Mouse (Mus musculus) G1E (cell line): Measurements from ENCODE around the gene Apba3.

ENCODE experiments used
- CTCF ChIP-seq: IDR thresholded peaks from 2 replicates; pipeline ENCODE4 v1.5.1; 2012; ENCODE audit warnings: low read depth, low read length, inconsistent platforms, mixed read lengths
- TAL1 ChIP-seq: conservative IDR thresholded peaks from 2 replicates; pipeline ENCODE4 v1.6.1; 2012; ENCODE audit warnings: low read depth, low read length, inconsistent platforms, mixed read lengths

DNA sequence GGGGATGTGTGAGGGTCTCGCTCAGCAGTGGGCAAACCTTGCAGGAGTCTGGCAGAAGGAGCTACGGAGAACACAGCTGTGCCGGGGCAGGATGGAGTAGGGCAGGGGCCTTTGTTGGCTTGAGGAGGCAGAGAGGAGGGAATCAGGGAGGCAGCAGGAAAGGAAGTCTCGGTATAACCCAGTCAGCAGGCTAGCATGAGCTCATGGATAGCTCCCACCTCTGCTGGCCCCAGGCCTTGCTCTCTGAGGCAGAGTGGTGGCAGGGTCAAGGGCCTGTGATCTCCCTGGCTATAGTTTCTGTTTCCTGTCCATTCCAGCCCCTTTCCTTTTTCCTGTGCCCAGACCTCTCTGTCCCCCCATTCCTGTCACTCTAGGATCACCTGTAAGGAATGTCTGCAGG, 35.5 kb downstream of the Apba3 start:
- TF ChIP-seq CTCF, result no peak
- TF ChIP-seq TAL1, result no peak
